Mouse (Mus musculus) cortical plate, adult 2 months (tissue): Measurements from ENCODE around the gene 9130023H24Rik.

Experiments used
- CTCF ChIP-seq: fragments of 200-500 bp; IDR thresholded peaks from 2 replicates; pipeline ENCODE4 v1.5.1; 2011; ENCODE audit warnings: mild to moderate bottlenecking, control low read depth, low read length; ENCODE audit not compliant: insufficient read depth; ENCODE audit errors: extremely low read depth
- POLR2A ChIP-seq: fragments of 200-500 bp; IDR thresholded peaks from 2 replicates; pipeline ENCODE4 v1.6.1; 2011; ENCODE audit warnings: mild to moderate bottlenecking, low read length, control low read depth; ENCODE audit not compliant: insufficient read depth; ENCODE audit errors: extremely low read depth

GRCm38 (mm10) chr7:128285060-128285459, 47.2 kb upstream of the 9130023H24Rik start:
- TF ChIP-seq POLR2A (no peak), CTCF (no peak)
